25 mouse cellular contexts compared by ENCODE assay signal in the genomic region with DNA sequence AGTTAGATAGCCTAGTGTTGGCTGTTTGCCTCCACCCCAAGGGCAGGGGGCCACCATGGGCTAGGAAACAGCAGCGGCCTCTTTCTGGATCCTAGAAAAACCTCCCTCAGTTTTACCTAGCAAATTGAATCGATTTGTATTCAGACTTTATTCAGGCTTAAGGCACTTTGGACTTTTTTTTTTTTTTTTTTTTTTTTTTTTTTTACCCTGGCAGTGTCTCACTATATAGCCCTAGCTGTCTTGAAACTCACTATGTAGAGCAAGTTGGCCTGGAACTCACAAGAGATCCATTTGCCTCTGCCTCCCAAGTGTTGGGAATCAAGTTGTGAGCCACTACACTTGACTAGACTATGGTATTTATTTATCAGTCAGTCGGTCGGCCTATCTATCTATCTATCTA.
"Had no signal": no experiment of that assay in that cellular context is flagged by ENCODE, and none has a peak within 500 bp of the region (broad histone marks: within the 10 kb centered on the region; RNA-seq: fewer than 3 reads in every experiment).

No protein-coding gene starts in this region.

- H3K27me3 ChIP-seq: heart, embryonic 13.5 days; heart, embryonic 15.5 days; hindbrain, embryonic 13.5 days; hindbrain, embryonic 15.5 days; kidney, embryonic 15.5 days; limb, embryonic 13.5 days; limb, embryonic 15.5 days had no signal

- DNase-seq: forebrain, postnatal 0 days; gastrocnemius, postnatal 14 days; gastrocnemius, postnatal 36 days; heart, adult 11 months; heart, adult 2 months; heart, postnatal 14 days; heart, postnatal 36 days; kidney, adult 11 months; kidney, adult 2 months; kidney, adult 9 months; kidney, postnatal 14 days; kidney, postnatal 36 days; layer of hippocampus, adult 9-11 months; layer of hippocampus, postnatal 36 days; left cerebral cortex, postnatal 4 days had no signal

- H3K27ac ChIP-seq: heart, adult 2 months; heart, embryonic 13.5 days; heart, embryonic 15.5 days; hindbrain, embryonic 13.5 days; hindbrain, embryonic 15.5 days; hindbrain, postnatal 0 days; kidney, embryonic 15.5 days; limb, embryonic 13.5 days; limb, embryonic 15.5 days had no signal

- H3K9ac ChIP-seq: forebrain, postnatal 0 days; heart, embryonic 13.5 days; heart, embryonic 15.5 days; hindbrain, embryonic 13.5 days; hindbrain, embryonic 15.5 days; kidney, embryonic 15.5 days; limb, embryonic 13.5 days; limb, embryonic 15.5 days had no signal

- H3K4me3 ChIP-seq: heart, adult 2 months; heart, embryonic 13.5 days; heart, embryonic 15.5 days; hindbrain, embryonic 13.5 days; hindbrain, embryonic 15.5 days; kidney, embryonic 15.5 days; limb, embryonic 13.5 days; limb, embryonic 15.5 days had no signal

- ATAC-seq: forebrain, postnatal 0 days; hindbrain, postnatal 0 days; intestine, embryonic 16.5 days had no signal

- H3K36me3 ChIP-seq: heart, embryonic 13.5 days; heart, embryonic 15.5 days; hindbrain, embryonic 13.5 days; hindbrain, embryonic 15.5 days; kidney, embryonic 15.5 days; limb, embryonic 13.5 days; limb, embryonic 15.5 days had no signal

- H3K4me2 ChIP-seq: heart, embryonic 11.5 days; heart, embryonic 13.5 days; heart, embryonic 15.5 days; hindbrain, embryonic 13.5 days; hindbrain, embryonic 15.5 days; kidney, embryonic 15.5 days; limb, embryonic 13.5 days; limb, embryonic 15.5 days had no signal

- H3K9me3 ChIP-seq: heart, embryonic 13.5 days; heart, embryonic 15.5 days; hindbrain, embryonic 13.5 days; hindbrain, embryonic 15.5 days; kidney, embryonic 15.5 days; limb, embryonic 13.5 days; limb, embryonic 15.5 days had no signal
